In genomic region chr10:69930503-69930902, GRCm38 (mm10) we compare ENCODE assay signal across 18 mouse cellular contexts.
DNase-seq lines count a peak whose midpoint lies in the region; ATAC-seq and TF ChIP-seq lines count a peak whose summit lies in the region.
"Had no signal": no experiment of that assay in that cellular context is flagged by ENCODE, and none has a peak within 500 bp of the region (broad histone marks: within the 10 kb centered on the region; RNA-seq: fewer than 3 reads in every experiment).

No protein-coding gene starts in this region.

- 30% methylated on average over 8 of the region's 8 CpGs for WGBS in liver, adult 2 months
- WGBS in forebrain, embryonic 15.5 days, result 93% methylated on average over 8 of the region's 8 CpGs

- no peaks in the 10 kb centered on the region for H3K36me3 ChIP-seq in liver, adult 2 months (ENCODE audit: control insufficient read depth, insufficient read depth, low read length)
- no peaks in the 10 kb centered on the region for H3K36me3 ChIP-seq in C2C12 (ENCODE audit: control insufficient read depth, insufficient read depth)
- no peaks in the 10 kb centered on the region for H3K36me3 ChIP-seq in myocyte (ENCODE audit: control insufficient read depth, insufficient read depth)
- 0 out of 2 replicates have a peak, but pooled peaks cover 13% of the 10 kb centered on the region for H3K36me3 ChIP-seq in forebrain, embryonic 15.5 days
- H3K36me3 ChIP-seq: embryonic facial prominence, embryonic 15.5 days had no signal

- H3K79me3 ChIP-seq in C2C12 (ENCODE audit: low read depth), result no peaks in the 10 kb centered on the region

- peak overlapping the region; percentile 75 for H3K27ac ChIP-seq in liver, adult 2 months (replicated peaks; ENCODE audit: insufficient read depth, low read depth, low read length)
- H3K27ac ChIP-seq in forebrain, embryonic 15.5 days (replicated peaks), result no peak overlapping the region
- H3K27ac ChIP-seq: embryonic facial prominence, embryonic 15.5 days; midbrain, embryonic 15.5 days had no signal

- no peak for TF ChIP-seq POLR2A in liver, adult 2 months (IDR thresholded peaks at IDR 0.05; ENCODE audit: extremely low read depth, insufficient read depth, low read length)
- TF ChIP-seq POLR2A in myocyte (IDR thresholded peaks at IDR 0.05; ENCODE audit: insufficient read length, low read depth), result no peak

- peak overlapping the region; percentile 28; the same call in 1 of the 2 replicates for H3K9ac ChIP-seq in liver, adult 2 months (ENCODE audit: low read depth, low read length)
- H3K9ac ChIP-seq in forebrain, embryonic 15.5 days (replicated peaks), result no peak overlapping the region
- H3K9ac ChIP-seq: embryonic facial prominence, embryonic 15.5 days; midbrain, embryonic 15.5 days had no signal

- H3ac ChIP-seq in C2C12 (ENCODE audit: control insufficient read depth, insufficient read length, low read depth), result no peak overlapping the region
- no peak overlapping the region for H3ac ChIP-seq in myocyte (ENCODE audit: control insufficient read depth, insufficient read length)

- peaks cover 17% of the 10 kb centered on the region for H3K4me1 ChIP-seq in liver, adult 2 months (ENCODE audit: control insufficient read depth, insufficient read depth, low read length)
- peaks cover 9% of the 10 kb centered on the region for H3K4me1 ChIP-seq in forebrain, embryonic 15.5 days

- peak; percentile 92 for DNase-seq in liver, adult 2 months (ENCODE audit: extremely low read depth, low read depth, low spot score)
- DNase-seq in liver, result no peak
- peak; percentile 61 for DNase-seq in NIH3T3 (ENCODE audit: low read depth)
- DNase-seq in heart, adult 18-20 months, result no peak
- DNase-seq: cerebellum, adult 9-11 months; heart, postnatal 4 days; kidney, adult 2 months; kidney, postnatal 36 days; layer of hippocampus, postnatal 36 days; right cerebral cortex, postnatal 14 days; thymus, adult 2 months had no signal

- H3K79me2 ChIP-seq in liver, adult 2 months (ENCODE audit: control insufficient read depth, insufficient read depth, low read length), result no peaks in the 10 kb centered on the region
- H3K79me2 ChIP-seq in C2C12 (ENCODE audit: control insufficient read depth, insufficient read depth) (no peaks in the 10 kb centered on the region), myocyte (ENCODE audit: control insufficient read depth, insufficient read depth) (no peaks in the 10 kb centered on the region)

- no peak for TF ChIP-seq CTCF in liver, adult 2 months (IDR thresholded peaks at IDR 0.05; ENCODE audit: low read depth, low read length)
- no peak for TF ChIP-seq CTCF in C2C12 (IDR thresholded peaks at IDR 0.05; ENCODE audit: control insufficient read depth, insufficient read depth, insufficient read length)

- no peaks in the 10 kb centered on the region for H3K27me3 ChIP-seq in liver, adult 2 months (ENCODE audit: control insufficient read depth, insufficient read depth, low read length)
- H3K27me3 ChIP-seq in C2C12 (ENCODE audit: control insufficient read depth, insufficient read depth, insufficient read length) (no peaks in the 10 kb centered on the region), myocyte (ENCODE audit: control insufficient read depth, insufficient read depth, insufficient read length) (no peaks in the 10 kb centered on the region)
- no peaks in the 10 kb centered on the region for H3K27me3 ChIP-seq in forebrain, embryonic 15.5 days
- H3K27me3 ChIP-seq: CH12.LX; embryonic facial prominence, embryonic 15.5 days; midbrain, embryonic 15.5 days had no signal

- no peak for ATAC-seq in forebrain, embryonic 15.5 days (replicated peaks)
- ATAC-seq: midbrain, embryonic 15.5 days had no signal

- H3K9me3 ChIP-seq in forebrain, embryonic 15.5 days, result no peaks in the 10 kb centered on the region
- H3K9me3 ChIP-seq: embryonic facial prominence, embryonic 15.5 days; midbrain, embryonic 15.5 days had no signal

- peak overlapping the region; percentile 3 for H3K4me2 ChIP-seq in myocyte (ENCODE audit: low read depth)
- no peak overlapping the region for H3K4me2 ChIP-seq in forebrain, embryonic 15.5 days (replicated peaks)
- H3K4me2 ChIP-seq: embryonic facial prominence, embryonic 15.5 days; heart, embryonic 11.5 days; midbrain, embryonic 15.5 days had no signal

- no peak overlapping the region for H3K4me3 ChIP-seq in liver, adult 2 months (ENCODE audit: insufficient read depth, low read depth, low read length)
- H3K4me3 ChIP-seq in C2C12 (ENCODE audit: insufficient read depth, poor library complexity, severe bottlenecking) (no peak overlapping the region), myocyte (no peak overlapping the region)
- no peak overlapping the region for H3K4me3 ChIP-seq in forebrain, embryonic 15.5 days
- H3K4me3 ChIP-seq: embryonic facial prominence, embryonic 15.5 days; midbrain, embryonic 15.5 days had no signal

TF ChIP-seq in C2C12, 6 proteins besides CTCF, POLR2A, EP300 and RAD21:
- no peak for TF ChIP-seq MYOG (IDR thresholded peaks at IDR 0.05; ENCODE audit: control insufficient read depth, extremely low read depth, insufficient read length)
- TF ChIP-seq USF1 (IDR thresholded peaks at IDR 0.05; ENCODE audit: low read depth), result peak; percentile 81

TF ChIP-seq in myocyte, 11 proteins besides CTCF, POLR2A, EP300 and RAD21:
- TF ChIP-seq USF1 (IDR thresholded peaks at IDR 0.05; ENCODE audit: low read depth), result peak; percentile 69
- TF ChIP-seq CEBPB (IDR thresholded peaks at IDR 0.05; ENCODE audit: insufficient read depth, poor library complexity, severe bottlenecking), result no peak

Comparison
In these comparisons a context has a peak if more than half of its experiments do, and no peak if none do; other contexts are left out.
1. DNase-seq: peak in liver, adult 2 months (single experiment) and NIH3T3 (single experiment); none in liver (single experiment) and heart, adult 18-20 months (0 of 2).